Mouse (Mus musculus) skeletal muscle tissue, adult 2 months (tissue): ENCODE data around the gene Wdr46.
"Not testable (repeated sequence)": the region's sequence is repeated elsewhere in the genome, so short reads cannot be mapped to it uniquely, and the experiment has no call there.

Experiments
- DNase-seq: peaks from one replicate; pipeline ENCODE4 v3.0.0-alpha.2; 2012; ENCODE audit warnings: low read depth, low spot score

Gene Wdr46

DNA sequence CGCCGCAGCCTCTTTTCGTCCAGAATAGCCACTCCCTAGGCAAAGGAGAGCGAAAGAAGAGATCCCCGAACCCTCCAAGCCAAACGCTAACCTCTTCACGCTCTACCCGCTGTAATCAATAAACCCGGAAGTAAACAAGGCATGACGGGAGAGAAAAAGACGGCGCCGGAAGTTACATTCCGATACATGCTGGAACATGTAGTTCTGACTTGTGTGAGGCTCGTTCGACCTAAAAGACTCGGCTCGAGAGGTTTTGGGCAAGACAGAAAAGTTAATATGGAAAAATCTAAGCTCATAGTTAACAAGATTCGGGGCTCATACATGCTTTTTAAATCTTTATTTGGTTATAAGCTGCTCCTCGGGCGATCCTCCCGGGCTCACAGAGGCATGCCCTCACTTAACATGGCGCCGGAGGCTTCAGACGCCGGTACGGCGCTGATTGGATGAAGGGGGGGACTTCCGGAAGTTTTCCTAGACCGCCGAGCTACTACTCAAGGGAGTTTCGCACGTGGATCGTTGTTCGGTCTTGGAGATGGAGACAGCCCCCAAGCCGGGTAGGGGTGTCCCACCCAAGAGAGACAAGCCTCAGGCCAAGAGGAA, at the start of gene Wdr46, which contains the start of gene Pfdn6:
TSS of gene Wdr46 (plus strand) at position 455 of the 600 bp plus-strand sequence.
TSS of gene Pfdn6 (minus strand) at position 138 of the 600 bp plus-strand sequence.
- peak; percentile 76 for DNase-seq

DNA sequence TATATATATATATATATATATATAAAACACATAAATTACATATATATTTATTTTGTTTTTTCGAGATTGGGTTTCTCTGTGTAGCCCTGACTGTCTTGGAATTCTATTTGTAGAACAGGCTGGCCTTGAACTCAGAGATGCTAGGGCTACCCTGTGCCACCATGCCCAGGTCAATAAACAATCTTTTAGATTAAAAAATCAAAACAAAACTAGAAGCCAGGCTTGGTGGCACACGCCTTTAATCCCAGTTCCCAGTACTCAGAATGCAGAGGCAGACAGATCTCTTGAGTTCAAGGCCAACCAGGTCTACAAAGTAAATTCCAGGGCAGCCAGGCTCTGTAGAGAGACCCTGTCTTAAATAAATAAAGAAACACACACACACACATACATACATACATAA, 49.1 kb upstream of the Wdr46 start:
- DNase-seq = no peak

DNA sequence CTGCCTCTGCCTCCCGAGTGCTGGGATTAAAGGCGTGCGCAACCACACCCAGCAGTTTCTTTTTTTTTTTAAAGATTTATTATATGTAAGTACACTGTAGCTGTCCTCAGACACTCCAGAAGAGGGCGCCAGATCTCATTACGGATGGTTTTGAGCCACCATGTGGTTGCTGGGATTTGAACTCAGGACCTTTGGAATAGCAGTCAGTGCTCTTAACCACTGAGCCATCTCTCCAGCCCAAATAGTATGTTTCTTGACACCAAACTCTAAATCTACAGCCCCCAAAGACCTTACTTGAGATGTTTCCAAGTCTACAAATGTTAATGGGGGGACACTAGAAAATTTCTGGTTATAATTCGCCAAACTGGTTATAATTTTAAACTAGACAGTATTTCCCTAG, 48.6 kb upstream of the Wdr46 start:
- DNase-seq = not testable (repeated sequence)

DNA sequence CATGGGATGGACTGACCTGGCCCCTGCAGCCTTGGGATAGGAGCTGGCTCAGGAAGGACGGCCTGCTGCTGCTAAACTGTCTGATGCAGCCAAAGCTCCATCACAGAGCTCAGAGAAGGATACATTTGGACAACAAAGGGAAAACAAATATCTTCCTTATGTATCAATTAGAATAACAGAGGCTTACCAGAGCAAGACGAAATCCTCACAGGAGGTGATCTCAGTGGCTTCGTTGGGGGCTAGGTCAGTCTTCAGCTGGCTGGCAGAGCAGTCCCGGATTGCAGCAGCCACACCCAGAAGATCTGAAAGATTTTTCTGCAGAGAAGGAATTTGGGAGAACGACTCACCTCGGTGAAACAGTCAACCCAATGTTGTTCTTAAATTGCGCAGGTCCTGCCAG, 48.0 kb upstream of the Wdr46 start:
- DNase-seq = no peak

DNA sequence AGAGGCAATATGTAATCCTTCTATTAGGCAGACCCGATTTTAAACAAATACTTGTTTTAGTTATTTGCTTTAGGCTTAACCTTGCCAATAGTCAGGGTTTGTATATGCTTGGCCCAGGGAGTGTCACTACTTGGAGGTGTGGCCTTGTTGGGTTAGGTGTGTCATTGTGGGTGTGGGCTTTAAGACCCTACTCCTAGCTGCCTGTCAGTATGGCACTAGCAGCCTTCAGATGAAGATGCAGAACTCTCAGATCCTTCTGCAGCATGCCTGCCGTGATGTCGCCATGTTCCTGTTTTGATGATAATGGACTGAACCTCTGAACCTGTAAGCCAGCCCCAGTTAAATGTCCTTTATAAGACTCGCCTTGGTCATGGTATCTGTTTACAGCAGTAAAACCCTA, 47.4 kb upstream of the Wdr46 start:
- DNase-seq = not testable (repeated sequence)

DNA sequence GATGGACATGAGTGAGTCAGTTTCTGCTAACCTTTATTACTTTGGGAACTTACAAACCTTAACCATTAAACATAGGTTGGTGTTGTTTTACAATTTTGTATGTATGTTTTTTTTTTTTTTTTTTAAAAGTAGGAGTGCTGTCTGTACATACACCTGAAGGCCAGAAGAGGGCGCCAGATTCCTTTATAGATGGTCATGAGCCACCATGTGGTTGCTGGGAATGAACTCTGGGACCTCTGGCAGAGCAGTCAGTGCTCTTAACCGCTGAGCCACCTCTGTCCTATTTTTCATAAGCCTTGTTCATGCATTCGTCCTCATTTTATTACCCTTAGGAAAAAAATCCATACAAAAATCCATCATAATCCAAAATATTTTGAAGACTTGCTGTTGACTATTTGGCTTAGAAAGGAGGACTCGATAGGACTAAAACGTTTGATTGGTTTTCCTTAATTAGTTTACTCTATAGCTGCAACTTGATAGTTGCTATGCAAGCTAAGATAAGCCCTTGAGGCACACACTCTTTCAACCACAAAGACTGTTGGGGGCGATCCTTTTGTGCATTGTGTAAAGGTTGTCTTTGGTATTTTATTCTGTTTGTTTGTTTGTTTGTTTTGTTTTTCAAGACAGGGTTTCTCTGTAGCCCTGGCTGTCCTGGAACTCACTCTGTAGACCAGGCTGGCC, 43.2 kb upstream of the Wdr46 start:
- no peak for DNase-seq

DNA sequence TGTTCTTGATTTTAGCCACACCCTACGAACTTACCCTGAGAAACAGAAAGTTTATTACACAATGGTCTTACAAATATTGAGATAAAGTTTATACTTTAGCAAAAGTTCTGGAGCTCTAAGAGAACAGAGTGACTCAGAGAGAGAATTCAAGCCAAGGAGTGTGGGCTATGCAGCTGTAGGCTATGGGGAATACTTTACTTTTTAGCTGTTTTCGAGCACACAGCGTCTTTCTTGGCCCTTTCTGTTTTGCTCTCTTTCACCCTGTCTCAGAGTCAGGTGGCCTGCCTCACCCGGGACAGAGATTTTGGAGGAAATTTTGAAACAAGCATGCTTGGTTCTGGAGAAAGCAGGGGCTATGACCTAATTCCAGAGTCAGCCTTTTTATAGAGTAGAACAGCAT, 42.3 kb upstream of the Wdr46 start:
- DNase-seq = not testable (repeated sequence)

DNA sequence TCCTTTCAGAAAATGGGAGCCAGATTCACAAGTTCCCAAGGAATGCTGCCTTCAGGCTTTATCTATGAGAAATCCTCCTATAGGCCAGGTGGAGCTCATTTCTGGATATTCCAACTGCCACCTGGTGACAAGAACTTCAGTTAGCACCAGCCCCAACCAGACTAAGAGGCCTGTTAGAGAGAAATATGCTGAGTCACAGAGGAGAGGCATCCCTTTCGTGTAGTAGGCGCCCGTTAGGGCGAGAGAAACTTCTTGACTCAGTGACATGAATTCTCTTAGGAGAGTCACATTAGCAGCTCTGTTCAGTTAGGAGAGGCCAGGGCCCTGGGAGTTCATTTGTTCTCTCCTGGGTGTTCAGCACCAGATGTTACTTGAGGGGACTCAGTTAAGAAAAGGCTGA, 40.8 kb upstream of the Wdr46 start:
- no peak for DNase-seq

DNA sequence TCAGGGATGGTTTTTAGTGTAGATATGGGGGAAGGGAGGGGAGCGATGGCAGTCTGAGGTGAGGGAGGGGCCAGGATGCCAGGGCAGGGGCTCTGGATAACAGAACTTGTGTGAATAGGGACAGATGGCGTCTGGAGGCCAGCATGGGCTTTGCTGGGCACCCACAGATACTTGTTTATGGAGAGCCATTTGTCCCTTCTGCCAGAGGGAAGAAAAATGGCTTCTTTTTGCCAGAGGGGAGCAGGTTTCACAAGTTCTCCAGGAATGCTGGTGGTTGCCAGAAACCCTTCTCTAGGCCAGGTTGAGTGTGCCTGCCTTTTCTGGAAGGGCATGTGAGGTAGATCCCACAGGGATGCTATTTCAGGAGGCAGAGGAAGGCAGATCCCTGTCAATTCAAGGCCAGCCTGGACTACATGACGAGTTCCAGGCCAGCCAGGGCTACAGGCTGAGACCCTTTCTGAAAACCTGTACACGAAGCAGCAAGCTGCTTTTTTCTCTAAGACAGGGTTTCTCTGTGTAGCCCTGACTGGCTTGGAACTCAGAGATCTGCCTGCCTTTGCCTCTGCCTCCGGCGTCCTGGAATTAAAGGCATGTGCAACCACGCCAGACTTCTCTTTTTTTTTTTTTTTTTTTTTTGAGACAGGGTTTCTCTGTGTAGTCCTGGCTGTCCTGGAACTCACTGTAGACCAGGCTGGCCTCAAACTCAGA, 40.0 kb upstream of the Wdr46 start:
- DNase-seq = no peak

DNA sequence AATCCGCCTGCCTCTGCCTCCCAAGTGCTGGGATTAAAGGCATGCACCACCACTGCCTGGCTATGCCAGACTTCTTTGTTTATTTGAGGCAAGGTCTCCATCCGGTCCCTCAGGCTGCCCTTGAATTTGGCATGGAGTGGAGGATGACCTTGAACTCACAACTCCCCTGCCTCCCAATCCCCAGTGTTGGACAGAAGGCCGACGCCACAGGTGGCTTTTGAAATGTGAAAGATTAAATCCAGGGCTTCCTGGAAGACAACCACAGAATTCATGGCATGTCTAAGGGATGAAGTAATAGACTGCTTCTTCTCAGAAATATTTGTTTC, 39.5 kb upstream of the Wdr46 start:
- DNase-seq = no peak

DNA sequence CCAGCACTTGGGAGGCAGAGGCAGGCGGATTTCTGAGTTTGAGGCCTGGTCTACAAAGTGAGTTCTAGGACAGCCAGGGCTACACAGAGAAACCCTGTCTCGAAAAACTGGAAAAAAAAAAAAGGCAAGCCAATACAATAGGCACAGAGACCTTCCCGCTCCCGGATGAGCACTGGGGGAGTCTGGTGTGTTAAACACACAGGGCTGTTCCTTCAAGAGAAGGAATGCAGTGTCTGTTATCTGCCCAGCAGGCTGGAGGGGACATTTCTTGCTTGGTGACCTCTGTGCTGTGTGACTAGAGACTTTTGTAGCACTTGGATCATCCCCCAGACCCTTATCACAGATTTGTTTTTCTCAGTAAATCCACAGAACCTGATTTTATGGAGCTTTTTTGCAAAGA, 38.8 kb upstream of the Wdr46 start:
- no peak for DNase-seq

DNA sequence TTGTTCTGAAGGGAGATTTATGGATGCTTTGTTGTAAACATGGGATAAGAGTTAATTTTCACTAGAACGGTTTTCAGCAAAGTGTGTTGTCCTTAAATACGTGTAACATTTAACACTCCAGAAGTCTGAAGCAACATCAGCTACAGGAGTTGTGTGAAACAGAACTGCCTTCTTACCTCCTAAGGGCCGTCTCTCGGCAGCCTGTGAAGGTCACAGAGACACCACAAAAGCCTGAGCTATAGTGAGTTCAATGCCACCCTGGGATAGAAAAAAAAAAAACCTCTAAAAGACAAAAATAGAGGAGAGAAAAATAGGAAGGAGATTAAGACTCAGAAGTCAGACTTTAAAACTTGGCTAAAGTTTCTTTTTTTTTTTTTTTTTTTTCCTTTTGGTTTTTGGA, 38.4 kb upstream of the Wdr46 start:
- no peak for DNase-seq

DNA sequence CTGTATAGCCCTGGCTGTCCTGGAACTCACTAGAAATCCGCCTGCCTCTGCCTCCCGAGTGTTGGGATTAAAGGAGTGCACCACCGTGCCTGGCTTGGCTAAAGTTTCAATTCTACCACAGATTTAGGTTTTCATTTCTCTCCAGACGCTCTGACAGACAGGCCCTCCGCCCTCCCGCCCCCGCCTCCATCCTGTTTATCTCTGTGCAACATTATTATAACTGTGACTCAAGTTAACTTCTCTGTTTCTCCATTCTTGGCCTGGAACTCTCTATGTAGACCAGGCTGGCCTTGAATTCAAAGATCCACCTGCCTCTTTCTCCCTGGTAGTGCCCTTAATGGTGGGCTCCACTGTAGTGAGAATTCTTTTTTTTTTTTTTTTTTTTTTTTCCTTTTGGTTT, 38.0 kb upstream of the Wdr46 start:
- DNase-seq = no peak

DNA sequence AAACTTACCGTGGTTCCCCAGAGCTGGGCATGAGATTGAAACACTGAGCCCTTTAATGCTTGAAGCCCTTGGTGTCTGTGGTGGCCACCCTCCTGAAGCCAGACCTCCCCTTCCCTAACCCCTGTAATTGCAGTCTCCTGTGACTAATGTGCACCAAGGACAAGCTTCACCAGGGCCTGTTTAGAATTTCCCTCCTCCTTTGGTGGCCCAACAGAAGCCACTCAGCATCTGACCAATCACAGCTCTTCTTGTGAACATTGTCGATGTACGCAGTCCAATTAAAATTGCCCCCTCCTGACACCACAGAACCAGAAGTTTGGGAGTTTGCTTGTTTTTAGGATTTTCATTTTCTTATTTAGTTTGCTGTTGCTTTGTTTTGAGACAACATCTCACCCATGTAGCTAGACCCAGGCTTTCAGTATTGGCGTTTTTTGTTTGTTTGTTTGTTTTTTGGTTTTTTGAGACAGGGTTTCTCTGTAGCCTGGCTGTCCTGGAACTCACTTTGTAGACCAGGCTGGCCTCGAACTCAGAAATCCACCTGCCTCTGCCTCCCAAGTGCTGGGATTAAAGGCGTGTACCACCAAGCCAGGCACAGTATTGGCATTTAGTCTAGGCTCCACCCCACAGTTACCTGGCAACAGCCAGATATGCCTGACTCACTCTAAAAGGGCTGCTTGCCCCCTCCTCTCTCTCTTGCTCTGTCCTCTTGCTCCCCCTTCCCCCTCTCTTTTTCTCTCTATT, 36.4 kb upstream of the Wdr46 start:
- not testable (repeated sequence) for DNase-seq

DNA sequence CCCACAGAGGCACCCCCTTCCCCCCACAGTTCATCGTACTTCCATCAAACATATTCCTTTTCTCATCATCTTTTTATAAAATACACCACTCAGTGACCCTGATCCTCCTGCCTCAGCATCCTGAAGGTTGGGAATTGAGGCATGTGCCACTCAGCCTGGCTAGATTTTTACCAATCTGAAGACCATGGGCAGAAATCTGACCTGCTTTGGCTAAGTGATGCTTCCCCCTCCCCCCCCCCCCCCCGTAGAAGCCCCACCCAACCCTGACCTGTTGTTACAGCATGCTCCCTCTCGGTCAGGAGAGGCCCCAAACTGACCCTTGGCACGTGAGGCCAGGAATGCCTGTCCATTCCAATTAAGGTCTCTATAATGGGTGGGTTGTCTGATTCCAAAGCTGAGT, 35.6 kb upstream of the Wdr46 start, which contains the start of gene Platr17:
TSS of gene Platr17 (plus strand) at position 301 of the 400 bp plus-strand sequence.
- not testable (repeated sequence) for DNase-seq

DNA sequence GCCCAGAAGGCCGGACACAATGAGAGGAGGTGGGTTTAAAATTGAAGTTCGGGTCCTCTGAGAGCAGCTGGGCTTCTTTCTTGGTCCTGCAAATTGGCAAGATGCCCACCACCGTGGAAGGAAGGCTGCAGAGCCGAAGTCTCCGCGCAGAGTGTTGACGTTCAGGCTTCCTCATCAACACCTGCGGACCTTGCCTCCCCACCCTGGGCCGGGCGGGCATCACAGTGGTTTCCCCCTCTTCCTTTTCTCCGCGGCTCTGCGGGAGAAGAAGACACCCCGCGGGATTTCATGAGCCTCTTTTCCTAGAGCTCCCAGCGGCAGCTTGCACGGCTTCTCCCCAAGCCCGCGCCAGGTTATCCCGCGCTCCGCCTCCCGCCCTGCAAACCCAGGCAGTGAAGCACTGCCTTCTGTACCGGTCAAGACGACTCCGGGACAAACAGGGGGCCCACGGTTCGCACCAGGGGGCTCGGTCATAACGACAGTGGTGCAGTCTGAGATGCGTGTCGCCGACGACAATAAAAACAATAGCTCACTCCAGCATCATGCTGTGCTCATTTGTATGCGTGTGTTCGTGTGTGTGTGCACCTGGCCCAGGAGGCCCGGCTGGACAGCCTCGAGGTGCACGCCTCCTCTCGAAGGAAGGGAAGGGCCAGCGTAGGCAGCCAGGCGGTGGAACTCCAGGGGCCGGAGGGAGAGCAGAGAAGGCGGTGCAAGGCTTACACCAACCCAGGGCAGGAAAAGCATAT, 32.0 kb upstream of the Wdr46 start:
- DNase-seq = no peak

DNA sequence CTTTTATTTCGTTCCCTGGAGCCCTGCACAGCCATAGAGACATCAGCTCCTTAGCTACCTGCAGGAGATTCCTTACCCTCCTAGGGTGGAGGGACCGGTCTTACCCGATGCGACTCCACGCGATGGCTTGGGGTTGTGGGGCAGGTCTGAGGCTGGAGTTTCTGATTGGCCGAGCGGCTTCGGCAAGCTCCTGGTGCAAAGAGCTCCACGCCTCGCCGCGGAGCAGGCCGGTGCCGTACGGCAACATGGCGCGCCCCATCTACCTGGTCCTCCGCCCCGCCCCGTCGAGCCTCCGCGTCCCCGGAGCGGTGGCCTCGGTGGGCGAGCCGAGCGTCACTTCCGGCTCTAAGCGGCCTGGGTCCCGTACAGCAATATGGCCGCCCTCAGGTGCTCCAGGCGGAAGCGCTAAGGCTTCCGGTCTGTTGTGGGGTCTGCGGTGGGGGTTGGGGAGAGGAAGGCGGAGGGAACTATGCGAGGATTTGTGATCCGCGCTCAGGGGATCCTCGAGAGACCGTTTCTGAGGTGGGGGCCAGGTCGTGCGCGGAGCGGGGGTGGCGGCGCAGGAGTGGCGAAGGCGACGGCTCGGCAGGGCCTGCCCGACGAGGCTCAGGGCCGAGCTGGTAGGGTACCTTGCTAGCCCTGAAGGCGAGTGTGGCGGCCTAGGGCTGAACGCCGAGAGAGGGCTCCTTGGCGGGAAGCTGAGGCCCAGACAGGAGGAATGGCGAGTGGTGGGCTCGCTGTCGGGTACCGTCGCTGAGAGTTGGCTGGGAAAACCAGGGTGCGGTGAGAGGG, 31.2 kb upstream of the Wdr46 start, which contains the start of gene Daxx:
TSS of gene Daxx (plus strand) at position 338 of the 792 bp plus-strand sequence.
- DNase-seq = peak; percentile 98

DNA sequence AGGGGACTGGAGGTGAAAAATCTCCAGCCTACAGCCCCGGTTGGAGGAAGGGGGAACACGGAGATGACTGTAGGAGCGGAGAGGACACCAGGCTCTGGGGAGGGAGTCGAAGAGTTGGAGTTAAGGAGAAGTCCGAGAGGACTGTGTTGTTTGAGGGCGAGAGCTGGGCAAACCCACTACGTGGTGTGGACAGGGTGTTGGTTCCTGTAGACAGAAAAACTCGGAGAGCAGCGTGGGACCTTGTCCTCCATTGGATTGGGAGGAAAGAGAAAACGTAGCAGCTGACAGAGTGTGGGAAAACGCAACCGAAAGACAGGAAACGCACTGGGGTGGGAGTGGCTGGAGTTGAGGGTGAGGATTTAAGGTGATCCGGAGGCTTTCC, 30.6 kb upstream of the Wdr46 start:
- DNase-seq = no peak

DNA sequence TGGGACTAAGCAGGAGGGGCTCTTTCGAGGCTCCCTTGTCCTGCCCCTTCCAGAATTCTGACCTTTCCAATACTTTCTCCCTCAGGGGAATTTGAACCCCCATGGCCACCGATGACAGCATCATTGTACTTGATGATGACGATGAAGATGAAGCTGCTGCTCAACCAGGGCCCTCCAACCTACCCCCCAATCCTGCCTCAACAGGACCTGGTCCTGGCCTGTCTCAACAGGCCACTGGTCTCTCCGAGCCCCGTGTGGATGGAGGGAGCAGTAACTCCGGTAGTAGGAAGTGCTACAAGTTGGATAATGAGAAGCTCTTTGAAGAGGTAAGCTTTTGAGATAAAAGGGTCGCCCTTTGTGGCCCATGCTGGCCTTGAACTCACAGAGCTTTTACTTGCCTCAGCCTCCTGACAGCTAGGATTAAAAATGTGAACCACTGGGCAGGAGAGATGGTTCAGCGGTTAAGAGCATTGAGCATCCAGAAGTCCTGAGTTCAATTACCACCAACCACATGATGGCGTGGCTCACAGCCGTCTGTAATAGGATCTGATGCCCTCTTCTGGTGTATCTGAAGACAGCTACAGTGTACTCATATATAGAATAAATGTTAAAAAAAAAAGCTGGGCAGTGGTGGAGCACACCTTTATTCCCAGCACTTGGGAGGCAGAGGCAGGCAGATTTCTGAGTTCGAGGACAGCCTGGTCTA, 30.0 kb upstream of the Wdr46 start:
- DNase-seq = no peak
